Mouse (Mus musculus) heart, postnatal 0 days (tissue): ENCODE measurements at regions not wholly inside any gene's neighbourhood (a gene's known extent, or its start where the extent isn't known, plus 50 kb on each side); places are given as distances from the start of the nearest gene placed in this dataset.

Source experiments
- CTCF ChIP-seq: IDR thresholded peaks from 2 replicates; pipeline ENCODE4 v1.5.1; 2016; ENCODE audit warnings: antibody characterized with exemption, control low read depth, low read depth
- EP300 ChIP-seq: IDR thresholded peaks from 2 replicates; pipeline ENCODE4 v1.6.1; 2016; ENCODE audit warnings: antibody characterized with exemption, low read depth

DNA sequence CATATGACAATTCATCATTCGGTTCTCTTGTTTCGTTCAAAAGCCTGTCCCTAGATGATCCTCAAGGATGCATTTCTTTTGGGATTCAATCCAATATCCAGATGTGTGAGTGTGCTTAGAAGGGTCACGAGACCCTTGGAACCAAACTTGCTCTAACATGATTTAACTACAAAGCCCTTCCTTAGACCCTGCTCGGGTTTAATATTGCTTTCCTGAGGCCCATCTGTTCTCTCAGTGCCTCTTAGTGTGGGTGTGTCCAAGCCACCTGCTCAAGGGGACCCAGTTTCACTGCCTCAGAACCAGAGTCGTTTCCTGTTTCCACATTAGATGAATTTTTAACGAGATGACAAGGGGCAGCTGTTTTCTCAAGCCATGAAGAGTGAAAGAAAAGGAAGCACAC is 147.3 kb upstream of the Usp24 start:
- TF ChIP-seq EP300: no peak
- no peak for TF ChIP-seq CTCF
